Mouse (Mus musculus): ENCODE data around the gene Nsun4.

DNA sequence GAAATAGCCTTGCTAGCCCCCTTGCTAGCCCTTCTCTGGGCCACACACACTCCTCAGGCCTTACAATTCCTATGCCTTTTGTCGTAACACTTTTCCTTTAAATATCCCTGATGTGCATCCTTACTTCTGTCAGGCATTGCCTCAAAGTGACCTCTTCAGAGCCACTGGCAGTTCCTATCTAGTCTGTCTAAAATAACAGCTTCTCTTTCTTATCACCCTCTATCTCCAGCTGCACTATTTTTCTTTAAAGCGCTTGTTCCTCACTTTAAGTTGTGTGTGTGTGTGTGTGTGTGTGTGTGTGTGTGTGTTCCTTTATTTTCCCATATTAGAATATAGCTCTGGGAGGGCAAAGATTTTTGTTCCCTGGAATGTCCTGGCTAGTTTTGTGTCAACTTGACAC is 7.1 kb downstream of the Nsun4 start:
- no peak for TF ChIP-seq CTCF (IDR thresholded peaks at IDR 0.05; ENCODE audit: control insufficient read depth, insufficient read depth, insufficient read length)
- TF ChIP-seq MYOG (IDR thresholded peaks at IDR 0.05; ENCODE audit: control insufficient read depth, extremely low read depth, insufficient read length) = no peak
- no peak for TF ChIP-seq MYOD1 (IDR thresholded peaks at IDR 0.05; ENCODE audit: control insufficient read depth, insufficient read length, low read depth)
- no peak for TF ChIP-seq CEBPB (IDR thresholded peaks at IDR 0.05; ENCODE audit: low read depth)
- no peak for TF ChIP-seq USF1 (IDR thresholded peaks at IDR 0.05; ENCODE audit: low read depth)
